ENCODE assay signal across 8 mouse cellular contexts in the genomic region with DNA sequence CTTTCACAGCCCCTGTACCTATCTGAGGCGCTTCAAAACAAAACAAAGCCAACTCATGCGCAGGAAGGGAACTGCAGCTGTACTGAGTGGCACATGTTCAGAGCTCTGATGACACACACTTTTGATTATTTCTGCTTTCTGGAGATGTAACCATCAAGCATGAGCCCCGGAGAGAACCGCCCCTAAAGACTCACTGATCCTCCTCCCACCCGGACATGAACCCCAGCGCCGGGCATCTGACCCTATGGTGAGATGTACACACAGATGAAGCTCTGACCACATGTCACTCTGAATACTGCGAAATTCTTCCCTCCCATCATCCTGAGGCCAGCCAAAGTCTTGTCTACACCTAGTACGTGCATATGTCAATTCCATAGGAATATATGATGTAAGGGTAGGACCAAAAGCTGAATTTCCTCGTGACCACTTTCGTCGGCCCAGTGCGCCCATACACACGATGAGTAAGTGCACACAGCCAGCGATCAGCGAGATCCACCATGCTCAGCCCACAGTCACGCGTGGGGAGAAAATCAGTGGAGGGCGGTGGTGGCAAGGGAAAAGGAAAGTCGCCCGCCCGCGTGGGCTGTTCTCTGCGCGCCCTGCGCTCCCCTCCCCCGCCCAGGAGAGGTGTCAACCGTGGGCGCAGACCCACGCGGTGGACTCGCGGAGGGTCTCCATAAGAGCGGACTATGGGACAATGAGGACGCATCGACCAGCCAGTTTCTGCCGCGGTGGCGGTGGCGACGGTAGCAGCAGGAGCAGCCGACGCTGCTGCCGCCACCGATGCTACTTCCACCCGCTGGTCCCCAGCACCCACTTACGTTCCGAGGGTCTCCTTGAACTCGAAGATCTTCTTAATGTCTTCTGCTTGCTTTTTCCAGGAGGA. TPM values are rescaled to one million over a fixed set of nuclear protein-coding genes. Genes with fewer than 3 reads are reported as not detected.
A peak's percentile ranks its signal among the peaks of the same experiment; 100 is the strongest.
DNase-seq lines count a peak whose midpoint lies in the region; ATAC-seq and TF ChIP-seq lines count a peak whose summit lies in the region.

No protein-coding gene starts in this region.

- peak overlapping the region; percentile 55 for H3K9ac ChIP-seq in embryonic facial prominence, embryonic 11.5 days (replicated peaks; ENCODE audit: low read length)
- H3K9ac ChIP-seq in heart, embryonic 14.5 days (ENCODE audit: low read length), result peak overlapping the region; percentile 72
- peak overlapping the region; percentile 68 for H3K9ac ChIP-seq in liver, postnatal 0 days (replicated peaks)
- H3K9ac ChIP-seq in neural tube, embryonic 11.5 days (ENCODE audit: low read length), result peak overlapping the region; percentile 58

- peaks cover 20% of the 10 kb centered on the region for H3K27me3 ChIP-seq in embryonic facial prominence, embryonic 11.5 days (ENCODE audit: control insufficient read depth, insufficient read depth, low read length)
- peaks cover 23% of the 10 kb centered on the region for H3K27me3 ChIP-seq in heart, embryonic 14.5 days (ENCODE audit: control insufficient read depth, insufficient read depth, low read length)
- no peaks in the 10 kb centered on the region for H3K27me3 ChIP-seq in liver, postnatal 0 days (ENCODE audit: insufficient read depth, low read length)
- peaks cover 16% of the 10 kb centered on the region for H3K27me3 ChIP-seq in neural tube, embryonic 11.5 days (ENCODE audit: control insufficient read depth, insufficient read depth, low read length)
- H3K27me3 ChIP-seq in thymus, adult 2 months (ENCODE audit: control insufficient read depth, insufficient read depth, low read length), result no peaks in the 10 kb centered on the region

- no peaks in the 10 kb centered on the region for H3K36me3 ChIP-seq in embryonic facial prominence, embryonic 11.5 days (replicated peaks; ENCODE audit: control insufficient read depth, insufficient read depth, low read depth, low read length)
- no peaks in the 10 kb centered on the region for H3K36me3 ChIP-seq in heart, embryonic 14.5 days (ENCODE audit: control insufficient read depth, insufficient read depth, low read length)
- no peaks in the 10 kb centered on the region for H3K36me3 ChIP-seq in liver, postnatal 0 days (replicated peaks; ENCODE audit: insufficient read depth, low read length)
- no peaks in the 10 kb centered on the region for H3K36me3 ChIP-seq in neural tube, embryonic 11.5 days (ENCODE audit: control insufficient read depth, insufficient read depth, low read length)
- no peaks in the 10 kb centered on the region for H3K36me3 ChIP-seq in thymus, adult 2 months (ENCODE audit: control insufficient read depth, insufficient read depth, low read length)

- TF ChIP-seq EP300 in liver, postnatal 0 days (IDR thresholded peaks at IDR 0.05; ENCODE audit: low read depth), result no peak

- H3K4me2 ChIP-seq in embryonic facial prominence, embryonic 11.5 days (ENCODE audit: low read depth, low read length), result peak overlapping the region; percentile 99
- peak overlapping the region; percentile 99 for H3K4me2 ChIP-seq in heart, embryonic 14.5 days (ENCODE audit: low read length)
- H3K4me2 ChIP-seq in liver, postnatal 0 days (ENCODE audit: low read depth, low read length), result peak overlapping the region; percentile 92
- H3K4me2 ChIP-seq in neural tube, embryonic 11.5 days (ENCODE audit: low read depth), result peak overlapping the region; percentile 99

- under 1% methylated on average over 47 of the region's 49 CpGs for WGBS in embryonic facial prominence, embryonic 11.5 days
- under 1% methylated on average over 48 of the region's 49 CpGs for WGBS in heart, embryonic 14.5 days
- WGBS in liver, postnatal 0 days (ENCODE audit: insufficient replicate concordance), result 0% methylated on average over 46 of the region's 49 CpGs
- under 1% methylated on average over 49 of the region's 49 CpGs for WGBS in neural tube, embryonic 11.5 days
- WGBS in thymus, adult 2 months, result under 1% methylated on average over 49 of the region's 49 CpGs

- ATAC-seq in activated CD4-positive, CD25-positive, alpha-beta regulatory T cell, adult 4 months, result peak; percentile 47
- ATAC-seq in embryonic facial prominence, embryonic 11.5 days (replicated peaks; ENCODE audit: insufficient number of reproducible peaks, low FRiP score, low TSS enrichment, low read depth), result no peak
- no peak for ATAC-seq in heart, embryonic 14.5 days (ENCODE audit: insufficient number of reproducible peaks, insufficient read depth, low FRiP score, low read depth)
- ATAC-seq in liver, postnatal 0 days, result peak; percentile 13
- peak; percentile 54; the same call in 1 of the 2 replicates for ATAC-seq in neural tube, embryonic 11.5 days (ENCODE audit: insufficient read depth, low FRiP score, low TSS enrichment)

- H3K27ac ChIP-seq in embryonic facial prominence, embryonic 11.5 days (replicated peaks; ENCODE audit: low read depth, low read length), result no peak overlapping the region
- H3K27ac ChIP-seq in heart, embryonic 14.5 days (replicated peaks in 1 of 2; ENCODE audit: control insufficient read depth in 1 of 2, insufficient read depth in 1 of 2, low read depth in 2 of 2, low read length in 2 of 2), result no peak overlapping the region
- peak overlapping the region; percentile 80 for H3K27ac ChIP-seq in liver, postnatal 0 days (ENCODE audit: low read depth)
- H3K27ac ChIP-seq in neural tube, embryonic 11.5 days (ENCODE audit: low read depth, low read length), result no peak overlapping the region
- peak overlapping the region; percentile 83 for H3K27ac ChIP-seq in thymus, adult 2 months (ENCODE audit: control insufficient read depth, insufficient read depth, low read length)

- peak overlapping the region; percentile 63 for H3K4me3 ChIP-seq in embryonic facial prominence, embryonic 11.5 days (ENCODE audit: low read depth, low read length)
- peak overlapping the region; percentile 79 to 81 for H3K4me3 ChIP-seq in heart, embryonic 14.5 days (ENCODE audit: control insufficient read depth in 1 of 2, insufficient read depth in 1 of 2, low read depth in 1 of 2, low read length in 2 of 2)
- H3K4me3 ChIP-seq in liver, postnatal 0 days (ENCODE audit: low read depth, low read length), result peak overlapping the region; percentile 69
- H3K4me3 ChIP-seq in neural tube, embryonic 11.5 days (ENCODE audit: low read depth, low read length), result peak overlapping the region; percentile 58
- peak overlapping the region; percentile 91 for H3K4me3 ChIP-seq in thymus, adult 2 months (ENCODE audit: control insufficient read depth, insufficient read depth, low read length)

- H3K4me1 ChIP-seq in embryonic facial prominence, embryonic 11.5 days (ENCODE audit: control insufficient read depth, insufficient read depth, low read length), result peaks cover 4% of the 10 kb centered on the region; the same call in 1 of the 2 replicates
- peaks cover 6 to 8% of the 10 kb centered on the region in 2 experiments; a peak in 3 of 4 replicates for H3K4me1 ChIP-seq in heart, embryonic 14.5 days (ENCODE audit: control insufficient read depth in 2 of 2, insufficient read depth in 2 of 2, low read length in 2 of 2)
- peaks cover 14% of the 10 kb centered on the region for H3K4me1 ChIP-seq in liver, postnatal 0 days (ENCODE audit: insufficient read depth)
- peaks cover 5% of the 10 kb centered on the region; the same call in 1 of the 2 replicates for H3K4me1 ChIP-seq in neural tube, embryonic 11.5 days (ENCODE audit: control insufficient read depth, insufficient read depth, low read length)
- peaks cover 29% of the 10 kb centered on the region for H3K4me1 ChIP-seq in thymus, adult 2 months (replicated peaks; ENCODE audit: control insufficient read depth, insufficient read depth, low read length)

- peak; percentile 76 for DNase-seq in 3T3-L1 (ENCODE audit: low read depth, low spot score)
- DNase-seq in embryonic facial prominence, embryonic 11.5 days (ENCODE audit: low spot score), result peak; percentile 23
- peak; percentile 8 for DNase-seq in kidney, postnatal 14 days
- peak; percentile 38 for DNase-seq in liver, postnatal 0 days
- peak; percentile 61 for DNase-seq in neural tube, embryonic 11.5 days (ENCODE audit: low spot score)
- DNase-seq in thymus, adult 2 months, result peak; percentile 57

- H3K9me3 ChIP-seq in embryonic facial prominence, embryonic 11.5 days (replicated peaks; ENCODE audit: control insufficient read depth, low read length), result no peaks in the 10 kb centered on the region
- peaks cover 6% of the 10 kb centered on the region for H3K9me3 ChIP-seq in heart, embryonic 14.5 days (ENCODE audit: control insufficient read depth, low read length)
- 0 out of 2 replicates have a peak, but pooled peaks cover 3% of the 10 kb centered on the region for H3K9me3 ChIP-seq in liver, postnatal 0 days (ENCODE audit: low read length)
- no peaks in the 10 kb centered on the region for H3K9me3 ChIP-seq in neural tube, embryonic 11.5 days (ENCODE audit: control insufficient read depth, low read length)

- TF ChIP-seq POLR2A in thymus, adult 2 months (IDR thresholded peaks at IDR 0.05; ENCODE audit: control insufficient read depth, extremely low read depth, insufficient read depth, low read length, poor library complexity), result no peak

- no peak for TF ChIP-seq CTCF in liver, postnatal 0 days (IDR thresholded peaks at IDR 0.05; ENCODE audit: low read depth)
- TF ChIP-seq CTCF in thymus, adult 2 months (IDR thresholded peaks at IDR 0.05; ENCODE audit: borderline replicate concordance, control insufficient read depth, extremely low read depth, insufficient read depth, low read length, poor library complexity), result no peak

RNA-seq across cellular contexts. Expression of a gene that starts 0.7 kb away (rescaled TPM):
- polyA plus RNA-seq in activated CD4-positive, CD25-positive, alpha-beta regulatory T cell, adult 4 months (2017; shearing (Covaris generic)), result 10 to 100 TPM in 1 of 2 experiments, 1 to 10 TPM in 1; 8.3 to 10.5 TPM
- polyA plus RNA-seq in embryonic facial prominence, embryonic 11.5 days (2014; fragmentation: Nextera tagmentation; extraction: Ambion mirVana), result 0.94 and 1.0 TPM in 2 replicates
- 3.4 and 5.6 TPM in 2 replicates for polyA plus RNA-seq in heart, embryonic 14.5 days (2014; fragmentation: Nextera tagmentation; extraction: Ambion mirVana)
- 2.0 and 2.2 TPM in 2 replicates for polyA plus RNA-seq in liver, postnatal 0 days (2015; fragmentation: Nextera tagmentation; extraction: Ambion mirVana)
- polyA plus RNA-seq in neural tube, embryonic 11.5 days (2014; fragmentation: Nextera tagmentation; extraction: Ambion mirVana), result 0.91 and 2.1 TPM in 2 replicates
- polyA plus RNA-seq in thymus, adult 2 months (2012; rRNA removed), result 13.2 and 25.6 TPM in 2 replicates

Comparison
In these comparisons a context has a peak if more than half of its experiments do, and no peak if none do; other contexts are left out.
1. DNase-seq: peak in every context shown above with its lines; median percentile 76 in 3T3-L1; 61 in neural tube, embryonic 11.5 days; 57 in thymus, adult 2 months; 38 in liver, postnatal 0 days; 23 in embryonic facial prominence, embryonic 11.5 days; 8 in kidney, postnatal 14 days.
2. ATAC-seq: peak in activated CD4-positive, CD25-positive, alpha-beta regulatory T cell, adult 4 months (single experiment), liver, postnatal 0 days (single experiment) and neural tube, embryonic 11.5 days (single experiment); none in embryonic facial prominence, embryonic 11.5 days (single experiment) and heart, embryonic 14.5 days (single experiment).
3. H3K27ac ChIP-seq: peak in liver, postnatal 0 days (single experiment) and thymus, adult 2 months (single experiment); none in embryonic facial prominence, embryonic 11.5 days (single experiment), heart, embryonic 14.5 days (0 of 2) and neural tube, embryonic 11.5 days (single experiment).
4. Peak in every context shown above with its lines, with median percentiles within 50 percentile points of each other: H3K4me2 ChIP-seq, H3K4me3 ChIP-seq and H3K9ac ChIP-seq.